Mouse (Mus musculus) heart, adult 2 months (tissue): ENCODE results near the gene Vmn1r202.

ENCODE experiments used
- CTCF ChIP-seq: fragments of 200-600 bp; IDR thresholded peaks from 2 replicates; pipeline ENCODE4 v1.8.1; 2022; ENCODE audit warnings: antibody characterized with exemption, mild to moderate bottlenecking, moderate library complexity
- EP300 ChIP-seq: fragments of 200-500 bp; IDR thresholded peaks from 2 replicates; pipeline ENCODE4 v1.6.1; 2011; ENCODE audit warnings: low read depth, low read length, control low read depth; ENCODE audit not compliant: insufficient read depth
- POLR2A ChIP-seq: fragments of 200-500 bp; IDR thresholded peaks from 2 replicates; pipeline ENCODE4 v1.6.1; 2011; ENCODE audit warnings: mild to moderate bottlenecking, low read depth, low read length, control low read depth; ENCODE audit not compliant: insufficient read depth

GRCm38 (mm10) chr13:22517814-22518213 lies 12.6 kb upstream of the Vmn1r202 start, which contains the start of gene Vmn1r203:
- TF ChIP-seq POLR2A = no peak
- no peak for TF ChIP-seq CTCF
- TF ChIP-seq EP300 = no peak
